Mouse (Mus musculus): ENCODE results near the gene Gpatch1.

GRCm38 (mm10) chr7:35233861-35234260, 84.4 kb downstream of the Gpatch1 start:
- TF ChIP-seq CHD2 (IDR thresholded peaks at IDR 0.05; ENCODE audit: low read depth, low read length) (no peak), HCFC1 (IDR thresholded peaks at IDR 0.05; ENCODE audit: borderline replicate concordance, insufficient read depth, low read length) (no peak), ZC3H11A (IDR thresholded peaks at IDR 0.05; ENCODE audit: borderline replicate concordance, low read depth, low read length) (no peak), ZNF384 (IDR thresholded peaks at IDR 0.05; ENCODE audit: low read depth, low read length) (no peak), MAFK (IDR thresholded peaks at IDR 0.05; ENCODE audit: insufficient read depth, low read depth, low read length) (no peak)

Data from ES-E14 (cell line).